Mouse (Mus musculus) intestine, embryonic 14.5 days (tissue): ENCODE results near the gene Gbf1. TPM values are rescaled to one million over a fixed set of nuclear protein-coding genes. Genes with fewer than 3 reads are reported as not detected.

Source experiments
- ATAC-seq: fragments of 200-750 bp; cut with Nextera tagmentation; replicated peaks from 2 replicates; pipeline ENCODE4 v1.8.0; 2017; ENCODE audit warnings: low read depth, moderate number of reproducible peaks, moderate TSS enrichment, moderate library complexity; ENCODE audit not compliant: low FRiP score, low TSS enrichment
- DNase-seq: peaks from one replicate; pipeline ENCODE4 v3.0.0-alpha.2; 2018; ENCODE audit warnings: low spot score
- H3K27ac ChIP-seq: fragments of 300-500 bp; sonication (generic); 2 replicates; pipeline ENCODE4 v1.5.1; 2014; ENCODE audit warnings: low read depth, mild to moderate bottlenecking, control low read depth
- H3K27me3 ChIP-seq: fragments of 300-500 bp; sonication (generic); replicated peaks from 2 replicates; pipeline ENCODE4 v1.6.1; 2014; ENCODE audit warnings: low read length, control low read depth; ENCODE audit not compliant: control insufficient read depth, insufficient read depth
- H3K36me3 ChIP-seq: fragments of 300-500 bp; sonication (generic); 2 replicates; pipeline ENCODE4 v1.6.1; 2014; ENCODE audit warnings: low read length, control low read depth; ENCODE audit not compliant: control insufficient read depth, insufficient read depth
- H3K4me1 ChIP-seq: fragments of 300-500 bp; sonication (generic); replicated peaks from 2 replicates; pipeline ENCODE4 v1.6.1; 2014; ENCODE audit warnings: low read length, control low read depth, mixed read lengths; ENCODE audit not compliant: control insufficient read depth, insufficient read depth
- H3K4me2 ChIP-seq: fragments of 300-500 bp; sonication (generic); 2 replicates; pipeline ENCODE4 v1.6.1; 2014; ENCODE audit warnings: low read length
- H3K4me3 ChIP-seq: fragments of 300-500 bp; sonication (generic); 2 replicates; pipeline ENCODE4 v1.5.1; 2014; ENCODE audit warnings: low read depth, low read length, control low read depth, mixed read lengths
- H3K9ac ChIP-seq: fragments of 300-500 bp; sonication (generic); 2 replicates; pipeline ENCODE4 v1.6.1; 2014; ENCODE audit warnings: mild to moderate bottlenecking, low read length
- H3K9me3 ChIP-seq: fragments of 300-500 bp; sonication (generic); 2 replicates; pipeline ENCODE4 v1.6.1; 2016; ENCODE audit warnings: low read length, control low read depth; ENCODE audit not compliant: control insufficient read depth
- WGBS: fragments of 180-500 bp; shearing (Covaris S2); extraction: QIAGEN DNeasy Blood & Tissue Kit; methylation state at CpG from one replicate; pipeline ENCODE4 v1.1.7; 2014; 5-methylcytosine and 5-hydroxymethylcytosine counted together
- polyA plus RNA-seq: library from polyadenylated mRNA; unstranded; fragments of >200 nt; fragmentation: Nextera tagmentation; extraction: Ambion mirVana; gene quantifications from 2 replicates; pipeline ENCODE4 v1.2.1, GENCODE M21; 2014

Gene Gbf1
- polyA plus RNA-seq, 1 experiment from 2014 or later: 41.6 TPM

GRCm38 (mm10) chr19:46169396-46169795 is 17.1 kb downstream of the Gbf1 start:
- 87% methylated on average over 3 of the region's 3 CpGs for WGBS
- Histone ChIP-seq H3K4me2 (no peak overlapping the region), H3K4me3 (no peak overlapping the region), H3K4me1 (no peaks in the 10 kb centered on the region), H3K36me3 (peaks cover 45% of the 10 kb centered on the region), H3K27ac (no peak overlapping the region), H3K9me3 (no peaks in the 10 kb centered on the region), H3K27me3 (no peaks in the 10 kb centered on the region), H3K9ac (no peak overlapping the region)
- no peak for ATAC-seq
- no peak for DNase-seq

GRCm38 (mm10) chr19:46169913-46170312 is 17.6 kb downstream of the Gbf1 start:
- Histone ChIP-seq H3K27me3 (no peaks in the 10 kb centered on the region), H3K9me3 (no peaks in the 10 kb centered on the region), H3K4me2 (no peak overlapping the region), H3K4me1 (no peaks in the 10 kb centered on the region), H3K27ac (no peak overlapping the region), H3K9ac (no peak overlapping the region), H3K36me3 (peaks cover 40% of the 10 kb centered on the region), H3K4me3 (no peak overlapping the region)
- WGBS: 60% methylated on average over 1 of the region's 1 CpGs
- ATAC-seq: no peak
- no peak for DNase-seq

GRCm38 (mm10) chr19:46172541-46172940 is 20.2 kb downstream of the Gbf1 start:
- DNase-seq: no peak
- Histone ChIP-seq H3K36me3 (peaks cover 23% of the 10 kb centered on the region), H3K27ac (no peak overlapping the region), H3K4me3 (no peak overlapping the region), H3K4me1 (no peaks in the 10 kb centered on the region), H3K4me2 (no peak overlapping the region), H3K9me3 (no peaks in the 10 kb centered on the region), H3K27me3 (no peaks in the 10 kb centered on the region), H3K9ac (no peak overlapping the region)
- WGBS: 75% methylated on average over 5 of the region's 5 CpGs
- no peak for ATAC-seq

GRCm38 (mm10) chr19:46175173-46175572 is 22.9 kb downstream of the Gbf1 start:
- H3K4me2 ChIP-seq: no peak overlapping the region
- no peak overlapping the region for H3K27ac ChIP-seq
- no peaks in the 10 kb centered on the region for H3K4me1 ChIP-seq
- H3K36me3 ChIP-seq: peaks cover 23% of the 10 kb centered on the region
- H3K9ac ChIP-seq: no peak overlapping the region
- H3K4me3 ChIP-seq: no peak overlapping the region
- no peaks in the 10 kb centered on the region for H3K27me3 ChIP-seq
- H3K9me3 ChIP-seq: no peaks in the 10 kb centered on the region
- DNase-seq: no peak
- no peak for ATAC-seq

DNA sequence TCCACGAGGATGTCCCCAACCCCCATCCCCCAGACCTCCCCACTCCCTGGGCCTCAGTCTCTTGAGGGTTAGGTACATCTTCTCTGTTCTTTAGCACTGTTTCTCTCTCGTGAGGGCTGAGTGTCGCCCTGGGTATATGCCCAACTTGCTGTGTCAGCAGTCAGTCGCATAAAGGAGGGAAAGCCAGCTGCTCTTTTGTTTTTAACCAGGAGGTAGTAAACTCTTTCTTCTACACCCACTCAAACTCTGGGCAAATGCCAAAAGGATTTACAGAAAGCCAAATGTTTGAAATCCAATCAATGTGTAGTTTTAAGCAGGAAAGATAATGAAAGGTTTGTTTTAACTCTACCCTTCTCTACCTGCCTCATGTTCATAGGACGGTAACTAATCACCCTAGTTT is 24.7 kb downstream of the Gbf1 start:
- DNase-seq: no peak
- Histone ChIP-seq H3K4me3 (no peak overlapping the region), H3K4me1 (no peaks in the 10 kb centered on the region), H3K4me2 (no peak overlapping the region), H3K27me3 (no peaks in the 10 kb centered on the region), H3K36me3 (peaks cover 11% of the 10 kb centered on the region), H3K9ac (no peak overlapping the region), H3K27ac (no peak overlapping the region), H3K9me3 (no peaks in the 10 kb centered on the region)
- ATAC-seq: no peak
- 61% methylated on average over 5 of the region's 5 CpGs for WGBS

GRCm38 (mm10) chr19:46180274-46180673 is 28.0 kb downstream of the Gbf1 start:
- 89% methylated on average over 2 of the region's 2 CpGs for WGBS

GRCm38 (mm10) chr19:46182241-46182640 is 29.9 kb downstream of the Gbf1 start:
- H3K9me3 ChIP-seq: no peaks in the 10 kb centered on the region
- WGBS: 94% methylated on average over 3 of the region's 3 CpGs
- H3K27ac ChIP-seq: no peak overlapping the region
- ATAC-seq: no peak
- H3K36me3 ChIP-seq: peaks cover 12% of the 10 kb centered on the region; the same call in 1 of the 2 replicates
- H3K4me1 ChIP-seq: peaks cover 7% of the 10 kb centered on the region; the same call in 1 of the 2 replicates
- H3K4me2 ChIP-seq: no peak overlapping the region
- no peak overlapping the region for H3K9ac ChIP-seq
- no peak overlapping the region for H3K4me3 ChIP-seq
- DNase-seq: no peak
- no peaks in the 10 kb centered on the region for H3K27me3 ChIP-seq

More at GRCm38 (mm10) chr19:46180274-46180673, 28.0 kb downstream of the Gbf1 start:
- H3K4me2 ChIP-seq: no peak overlapping the region
- no peak overlapping the region for H3K4me3 ChIP-seq
- H3K9me3 ChIP-seq: no peaks in the 10 kb centered on the region
- H3K9ac ChIP-seq: no peak overlapping the region
- H3K4me1 ChIP-seq: no peaks in the 10 kb centered on the region
- H3K27ac ChIP-seq: no peak overlapping the region
- ATAC-seq (no peak), DNase-seq (no peak)
- no peaks in the 10 kb centered on the region for H3K27me3 ChIP-seq
- peaks cover 12% of the 10 kb centered on the region; the same call in 1 of the 2 replicates for H3K36me3 ChIP-seq

DNA sequence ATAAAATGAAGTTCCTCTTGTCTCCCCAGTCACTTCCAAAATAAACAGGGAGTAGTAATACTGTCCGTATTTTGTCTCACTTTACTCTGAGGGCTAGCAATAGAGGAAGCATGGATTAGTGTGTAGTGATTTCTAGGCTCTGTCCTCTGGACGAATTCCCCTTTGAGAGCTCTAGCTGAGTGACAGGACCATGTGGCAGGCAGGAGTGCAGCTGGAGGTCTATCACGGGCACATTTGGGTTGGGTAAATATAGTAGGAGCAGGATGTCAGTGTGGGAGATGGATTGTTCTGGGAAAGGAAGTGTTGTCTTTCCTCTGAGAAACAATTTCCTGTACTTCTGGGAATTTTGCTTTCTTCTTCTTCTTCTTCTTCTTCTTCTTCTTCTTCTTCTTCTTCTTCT is 34.3 kb downstream of the Gbf1 start:
- DNase-seq (no peak), ATAC-seq (no peak)
- Histone ChIP-seq H3K4me1 (peaks cover 7% of the 10 kb centered on the region; the same call in 1 of the 2 replicates), H3K27ac (no peak overlapping the region), H3K9me3 (no peaks in the 10 kb centered on the region), H3K4me2 (no peak overlapping the region), H3K27me3 (no peaks in the 10 kb centered on the region), H3K9ac (no peak overlapping the region), H3K4me3 (no peak overlapping the region), H3K36me3 (peaks cover 12% of the 10 kb centered on the region; the same call in 1 of the 2 replicates)
- 18% methylated on average over 3 of the region's 3 CpGs for WGBS

GRCm38 (mm10) chr19:46187203-46187602 is 34.9 kb downstream of the Gbf1 start:
- Histone ChIP-seq H3K4me1 (peaks cover 7% of the 10 kb centered on the region; the same call in 1 of the 2 replicates), H3K4me2 (no peak overlapping the region), H3K36me3 (peaks cover 8% of the 10 kb centered on the region; the same call in 1 of the 2 replicates), H3K27ac (no peak overlapping the region), H3K27me3 (no peaks in the 10 kb centered on the region), H3K9me3 (no peaks in the 10 kb centered on the region), H3K9ac (no peak overlapping the region), H3K4me3 (no peak overlapping the region)
- ATAC-seq (no peak), DNase-seq (no peak)
- 62% methylated on average over 2 of the region's 2 CpGs for WGBS
